Mouse (Mus musculus) thymus, postnatal 14 days (tissue): ENCODE measurements at regions not wholly inside any gene's neighbourhood (a gene's known extent, or its start where the extent isn't known, plus 50 kb on each side); places are given as distances from the start of the nearest gene placed in this dataset.
"Not testable (repeated sequence)": the region's sequence is repeated elsewhere in the genome, so short reads cannot be mapped to it uniquely, and the experiment has no call there.

ENCODE experiments used
- DNase-seq: peaks from one replicate; pipeline ENCODE4 v3.0.0; 2021

DNA sequence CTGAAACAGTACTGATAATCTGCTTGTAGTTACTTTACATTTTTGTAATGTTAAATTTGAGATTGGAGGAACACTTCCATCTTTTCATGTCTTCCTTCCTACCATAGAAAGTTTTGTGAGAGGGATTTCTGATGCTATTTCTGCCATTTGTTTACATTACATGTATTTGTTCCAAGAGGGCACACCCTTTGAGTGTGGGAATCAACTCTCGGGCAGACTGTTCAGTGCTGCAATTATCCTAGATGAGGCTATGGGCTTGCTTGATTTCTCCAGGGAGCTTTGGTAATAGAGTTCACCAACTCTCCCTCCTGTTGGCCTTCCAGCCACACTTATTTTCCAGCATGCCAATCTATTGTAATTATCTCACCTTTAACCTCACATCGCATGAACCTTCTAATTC is 52.4 kb downstream of the Gm13691 start:
- no peak for DNase-seq

DNA sequence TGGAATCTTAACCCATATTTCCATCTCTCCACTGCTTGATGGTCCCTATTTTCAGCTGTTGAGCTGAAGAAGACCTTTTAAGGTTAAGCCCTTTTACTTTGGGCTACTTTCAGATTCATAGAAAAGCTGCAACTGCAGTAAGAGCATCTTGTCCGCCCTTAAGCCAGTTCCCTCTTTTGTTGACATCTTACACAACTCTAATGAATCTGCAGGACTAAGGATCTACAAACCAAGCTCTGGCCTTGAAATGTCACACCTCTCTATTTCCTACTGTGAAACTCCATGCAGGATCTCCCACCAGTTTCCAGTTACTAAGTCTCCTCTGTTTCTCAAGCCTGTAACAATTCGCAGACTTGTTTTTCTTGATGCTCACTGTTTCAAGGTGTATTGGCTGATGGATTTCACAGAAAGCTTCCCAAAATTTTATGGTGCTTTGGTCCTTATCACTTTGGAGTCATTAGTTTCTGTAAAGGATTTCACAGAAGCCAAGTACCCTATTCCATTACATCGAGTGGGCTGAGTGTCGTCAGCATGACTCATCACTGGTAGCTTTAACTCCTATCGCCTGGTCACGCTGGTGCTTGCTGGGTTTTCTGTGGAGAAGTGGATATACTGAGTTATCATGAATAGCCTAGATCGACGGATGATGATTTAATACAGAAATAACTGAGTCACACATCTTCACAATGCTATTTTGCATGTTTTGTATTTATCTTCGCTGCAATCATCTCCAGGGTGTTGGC is 58.2 kb downstream of the Gm13691 start:
- DNase-seq: no peak

DNA sequence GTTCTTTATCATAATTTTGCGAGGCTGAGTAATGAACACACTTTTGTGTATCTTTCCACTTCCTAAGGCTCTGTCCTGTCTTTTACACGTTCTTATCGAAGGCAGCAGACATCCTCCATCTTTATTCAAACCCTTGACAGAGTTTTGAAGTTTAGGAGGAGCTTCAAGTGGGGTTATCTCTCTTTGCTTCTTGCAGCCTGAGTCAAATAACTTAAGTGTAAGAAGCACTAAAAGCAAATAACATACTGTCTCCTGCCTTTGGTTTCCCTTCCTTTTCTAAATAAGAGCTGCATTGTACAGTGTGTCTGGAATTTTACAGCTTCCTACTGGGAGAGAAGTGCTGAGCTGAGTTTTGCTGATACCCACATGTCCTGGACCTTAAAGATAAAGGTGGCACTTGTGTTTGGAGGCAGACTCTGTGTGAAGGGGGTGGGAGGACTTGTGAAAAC is 61.6 kb downstream of the Gm13691 start:
- DNase-seq: no peak

DNA sequence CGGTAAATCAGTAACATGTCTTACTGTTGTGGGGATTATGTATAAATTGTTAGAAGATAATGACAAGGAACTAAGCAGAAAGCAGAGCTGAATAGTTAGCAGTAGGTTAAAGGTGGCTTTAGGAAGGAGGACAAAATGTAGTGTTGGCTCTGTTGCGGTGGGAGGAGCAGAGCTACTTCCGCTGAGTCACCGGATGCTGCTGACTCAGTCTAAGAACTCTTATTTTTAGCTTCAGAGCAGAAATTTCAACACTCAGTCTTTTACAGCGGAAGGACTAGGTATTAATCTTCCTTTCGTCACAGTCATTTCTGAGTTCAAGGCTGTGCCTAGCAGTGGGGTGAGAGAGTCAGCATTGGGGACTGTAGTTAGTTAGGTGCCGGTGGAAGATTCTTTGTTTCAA is 68.9 kb downstream of the Gm13691 start:
- DNase-seq: peak; percentile 40

DNA sequence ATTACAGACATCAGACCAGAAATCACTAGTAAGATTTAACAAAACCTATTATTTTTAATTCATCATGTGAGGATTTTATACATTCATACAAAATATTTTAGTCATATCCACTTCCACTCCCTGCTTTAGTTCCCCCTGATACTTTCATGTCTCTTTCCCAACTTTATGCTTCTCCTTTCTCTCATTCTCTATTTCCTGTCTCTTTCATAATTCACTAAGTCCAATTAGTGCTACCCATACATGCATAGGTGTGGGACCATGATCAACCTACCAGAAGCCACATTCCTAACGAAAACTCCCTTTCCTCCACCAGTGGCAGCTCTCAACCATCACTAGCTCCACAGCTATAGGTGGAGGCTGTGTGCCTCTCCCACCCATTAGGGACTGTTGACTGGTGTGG is 70.9 kb downstream of the Gm13691 start:
- DNase-seq: no peak

DNA sequence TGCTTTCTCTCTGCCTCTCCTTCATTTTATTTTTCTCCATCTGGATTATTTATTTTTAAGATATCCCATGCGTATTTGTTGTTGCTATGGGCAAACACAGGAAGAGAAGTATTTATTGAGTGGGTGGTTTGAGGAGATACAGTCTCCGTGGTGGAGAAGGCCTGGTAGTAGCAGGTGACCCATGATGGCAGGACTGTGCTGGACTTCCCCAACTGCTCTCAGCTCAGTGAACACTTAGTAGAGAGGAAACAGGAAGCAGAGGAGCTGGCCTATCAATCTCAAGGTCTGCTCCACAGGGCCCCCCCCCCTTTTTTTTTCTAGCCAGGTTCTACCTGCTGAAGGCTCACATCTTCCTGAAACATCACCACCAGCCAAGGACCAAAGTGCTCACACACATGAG is 74.0 kb downstream of the Gm13691 start:
- no peak for DNase-seq

DNA sequence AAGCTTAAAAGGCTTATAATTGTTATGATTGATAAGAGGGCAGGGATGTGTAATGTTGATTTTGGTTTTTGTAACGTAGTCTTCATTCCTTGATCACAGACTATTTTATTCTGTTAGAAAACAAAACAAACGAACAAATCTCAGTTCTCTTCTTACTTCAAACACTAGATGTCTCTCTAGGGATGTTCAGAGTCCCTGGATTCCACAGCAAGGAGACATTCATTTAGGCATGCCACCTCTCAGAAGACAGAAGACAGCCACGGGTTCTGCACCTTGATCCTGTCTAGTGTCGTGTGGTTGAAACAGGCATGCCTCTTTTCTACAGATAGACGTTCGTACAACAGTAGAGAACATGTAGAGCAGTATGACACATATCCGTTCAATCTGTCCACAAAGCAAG is 74.7 kb downstream of the Gm13691 start:
- DNase-seq: no peak

DNA sequence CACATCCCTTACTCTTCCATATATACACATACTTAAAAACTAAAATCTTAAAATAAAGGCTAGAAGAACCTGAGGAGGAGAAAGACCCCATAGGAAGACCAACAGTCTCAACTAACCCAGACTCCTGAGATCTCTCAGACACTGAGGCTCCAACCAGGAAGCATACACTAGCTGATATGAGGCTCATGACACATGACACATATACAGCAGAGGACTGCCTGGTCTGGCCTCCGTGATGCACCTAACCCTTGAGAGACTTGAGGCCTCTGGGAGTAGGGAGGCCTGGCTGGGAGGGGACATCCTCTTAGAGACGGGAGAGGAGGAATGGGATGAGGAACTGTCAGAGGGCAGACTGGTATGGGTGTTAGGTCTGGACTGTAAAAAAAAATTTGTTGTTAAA is 75.4 kb downstream of the Gm13691 start:
- DNase-seq: no peak

DNA sequence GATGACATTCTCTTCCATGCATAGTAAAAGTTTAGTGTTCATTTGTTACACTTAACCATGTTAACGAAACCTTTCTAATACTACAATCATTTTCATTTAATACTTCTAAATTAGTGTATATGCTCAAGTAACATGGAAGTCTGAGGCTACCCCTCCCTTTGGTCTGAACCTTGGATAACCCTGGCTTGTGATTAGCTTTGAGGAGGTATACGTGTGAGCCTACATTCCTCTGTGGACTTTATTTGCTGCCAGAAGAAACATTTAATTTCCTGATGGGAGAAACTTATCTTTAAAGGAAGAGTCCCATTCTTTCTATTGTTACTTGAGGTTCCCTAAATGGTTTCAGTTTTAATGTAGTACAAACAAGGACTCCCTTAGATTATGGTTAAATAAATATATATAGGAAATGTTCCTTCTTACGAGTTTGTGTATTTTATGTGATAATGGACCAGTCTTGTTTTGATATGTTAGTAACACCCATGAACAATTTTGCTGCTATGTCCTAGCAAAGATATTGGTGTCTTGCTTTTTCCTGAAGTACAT is 75.9 kb downstream of the Gm13691 start:
- DNase-seq: no peak

DNA sequence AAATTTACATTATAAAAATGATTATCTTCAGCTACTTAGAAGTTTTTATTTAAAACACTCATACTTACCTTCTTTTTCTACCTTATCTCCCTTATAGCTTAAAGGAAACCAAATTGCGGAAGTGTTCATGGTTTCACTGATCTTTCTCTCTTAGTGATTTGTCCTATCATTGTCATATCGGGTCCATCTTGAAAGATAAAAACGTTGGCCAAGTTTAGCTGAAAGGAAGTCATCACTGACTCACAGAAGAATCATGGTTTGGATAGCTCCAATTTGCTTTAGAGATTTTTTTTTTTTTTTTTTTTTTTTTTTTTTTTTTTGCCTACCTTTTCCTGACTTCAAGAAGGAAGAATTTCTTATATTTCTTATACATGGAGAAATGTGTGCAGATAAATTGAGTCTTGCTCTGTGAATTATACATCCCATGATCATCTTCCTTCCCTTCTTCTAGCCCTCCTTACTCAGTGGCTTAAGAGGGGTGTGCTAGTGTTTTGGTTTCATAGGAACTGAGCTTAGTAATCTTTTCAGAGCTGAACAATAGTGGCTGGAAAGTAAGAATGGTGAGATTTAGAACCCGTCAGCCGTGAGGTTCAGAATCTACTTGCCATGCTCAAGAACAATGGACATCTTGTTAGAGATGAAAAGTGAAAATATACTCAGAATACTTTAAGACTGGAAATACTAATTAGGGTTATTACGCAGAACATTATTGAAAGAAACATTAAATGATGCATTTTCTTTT is 76.6 kb downstream of the Gm13691 start:
- DNase-seq: no peak

DNA sequence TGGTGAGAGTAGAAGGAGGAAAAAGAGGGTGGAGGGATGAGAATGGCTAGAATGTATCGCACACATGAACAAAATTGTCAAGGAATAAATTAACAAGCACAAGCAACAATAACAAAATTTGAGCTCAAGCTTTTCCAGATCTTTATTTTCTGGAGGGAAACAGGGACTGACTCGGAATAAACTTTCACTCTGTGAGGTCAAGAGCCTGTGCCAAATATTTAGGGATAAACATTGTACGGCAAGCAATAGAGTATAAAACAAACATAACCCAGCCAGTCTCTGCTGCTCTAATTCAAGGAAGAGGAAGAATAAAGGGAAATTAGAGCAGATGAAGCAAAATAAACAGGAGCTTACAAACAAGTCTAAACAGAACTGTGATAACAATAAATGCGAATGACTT is 78.3 kb downstream of the Gm13691 start:
- no peak for DNase-seq

DNA sequence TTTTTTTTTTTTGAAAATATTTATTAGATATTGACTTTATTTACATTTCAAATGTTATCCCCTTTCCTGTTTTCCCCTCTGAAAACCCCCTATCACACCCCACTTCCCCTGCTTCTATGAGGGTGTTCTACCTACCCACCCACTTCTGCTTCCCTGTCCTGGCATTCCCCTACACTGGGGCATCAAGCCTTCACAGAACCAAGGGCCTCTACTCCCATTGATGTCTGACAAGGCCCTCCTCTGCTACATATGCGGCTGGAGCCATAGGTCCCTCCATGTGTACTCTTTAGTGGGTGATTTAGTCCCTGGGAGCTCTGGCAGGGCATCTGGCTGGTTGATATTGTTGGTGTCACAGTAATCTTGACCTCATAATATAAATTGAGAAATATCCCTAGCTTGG is 79.1 kb downstream of the Gm13691 start:
- DNase-seq: not testable (repeated sequence)

DNA sequence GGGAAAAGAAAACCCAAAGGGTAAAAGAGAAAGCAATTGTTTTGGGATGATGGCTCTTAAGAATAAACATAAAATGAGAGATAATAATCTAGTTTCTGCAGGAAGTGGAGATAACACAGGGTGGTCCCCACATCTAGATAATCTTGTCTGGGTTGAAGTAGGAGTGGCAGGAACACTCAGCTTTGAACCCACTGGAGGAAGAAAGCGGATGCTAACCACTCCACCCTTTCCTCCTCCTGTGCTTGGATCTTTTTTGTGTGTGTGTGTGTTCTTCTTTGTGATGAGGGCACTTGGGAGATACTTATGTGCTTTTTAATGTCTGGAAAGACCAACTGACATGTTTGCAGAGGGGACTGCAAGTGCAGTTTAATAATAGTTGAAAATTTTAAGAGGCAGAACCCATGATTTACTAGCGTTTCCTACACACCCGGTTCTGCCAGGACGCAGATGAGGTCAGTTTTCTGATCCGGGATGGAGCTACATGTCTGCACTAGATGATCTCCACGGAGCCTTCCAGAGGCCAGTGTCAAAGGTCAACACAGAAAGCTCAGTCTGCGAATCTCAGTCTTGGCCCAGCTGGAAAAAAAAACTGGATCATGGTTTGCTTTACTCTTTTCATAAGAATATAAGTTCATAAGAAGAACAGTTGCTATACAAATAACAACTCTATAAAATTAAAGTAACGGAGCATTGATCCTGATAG is 82.7 kb downstream of the Gm13691 start:
- DNase-seq: no peak

DNA sequence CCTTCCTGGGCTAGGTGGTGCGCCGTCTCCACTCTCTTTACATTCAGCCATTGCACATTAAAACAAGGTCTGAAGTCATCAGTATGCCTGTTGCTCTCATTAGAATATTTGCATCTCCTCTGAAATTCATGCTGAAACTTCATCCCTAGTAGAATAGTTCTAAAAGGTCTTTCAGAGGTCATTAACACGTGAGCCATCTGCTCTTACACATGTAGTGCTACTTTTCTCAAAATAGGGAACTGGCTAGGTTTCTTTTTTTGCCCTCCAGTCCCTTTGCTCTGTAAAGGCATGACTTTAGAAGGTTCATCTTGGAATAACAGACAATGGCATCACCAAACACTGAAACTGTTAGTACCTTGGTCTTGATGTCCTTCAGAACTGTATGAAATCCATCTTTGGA is 85.6 kb downstream of the Gm13691 start:
- DNase-seq: no peak

DNA sequence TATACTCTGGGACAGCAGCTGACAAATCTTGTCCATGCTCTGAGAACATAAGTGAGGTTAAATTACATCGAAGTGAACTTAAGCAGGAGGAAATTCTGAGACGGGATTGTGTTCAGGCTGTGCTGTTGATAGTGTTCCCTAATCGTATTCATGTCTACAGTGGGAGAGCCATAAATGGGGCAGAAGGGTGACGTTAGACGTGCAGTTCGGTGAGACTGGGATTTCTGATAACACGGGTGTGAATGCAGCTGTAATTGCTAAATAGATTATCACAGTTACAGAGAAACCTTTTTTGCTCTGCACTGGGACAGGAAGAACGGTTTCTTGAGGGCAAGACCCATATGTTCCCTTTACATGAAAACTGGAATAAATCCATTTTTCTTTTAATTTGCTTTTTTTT is 88.9 kb downstream of the Gm13691 start:
- DNase-seq: no peak

DNA sequence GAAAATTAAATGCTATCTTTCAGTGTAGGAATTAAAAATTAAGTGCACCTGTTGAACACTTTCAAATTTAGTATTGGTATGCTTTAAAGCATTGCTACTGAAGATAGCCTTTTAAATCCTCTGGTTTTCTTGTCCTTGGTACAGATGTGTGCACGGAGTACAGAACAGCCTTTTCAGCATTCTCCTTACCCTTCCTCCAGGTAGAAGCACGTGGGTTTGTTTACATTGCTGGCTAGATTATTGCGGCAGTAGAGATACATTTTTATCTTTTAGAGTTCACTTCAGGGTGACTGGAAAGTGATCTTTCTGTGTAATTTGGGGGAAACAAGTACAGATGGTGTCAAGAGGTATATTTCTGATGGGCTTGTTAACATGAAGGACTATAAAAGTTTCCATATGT is 89.9 kb downstream of the Gm13691 start:
- DNase-seq: no peak

DNA sequence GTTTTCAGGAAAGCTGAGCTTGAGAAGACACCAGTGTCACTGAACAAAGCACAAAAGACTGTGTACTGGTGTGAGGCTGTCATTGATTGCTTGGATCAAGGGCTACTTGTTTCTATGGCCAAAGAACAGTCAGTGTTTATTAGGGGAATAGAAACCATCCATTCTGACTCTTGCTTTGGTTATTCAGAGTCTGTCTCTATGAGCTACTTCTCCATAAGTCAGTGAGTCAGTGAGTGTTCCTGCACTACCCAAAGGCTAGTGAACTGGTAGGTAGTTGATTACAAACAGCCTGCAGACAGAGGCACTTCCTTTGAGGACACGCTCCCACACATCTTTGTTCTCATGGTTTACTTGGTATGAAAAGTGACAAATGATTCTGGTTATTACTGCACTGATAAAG is 104.4 kb downstream of the Gm13691 start:
- no peak for DNase-seq

DNA sequence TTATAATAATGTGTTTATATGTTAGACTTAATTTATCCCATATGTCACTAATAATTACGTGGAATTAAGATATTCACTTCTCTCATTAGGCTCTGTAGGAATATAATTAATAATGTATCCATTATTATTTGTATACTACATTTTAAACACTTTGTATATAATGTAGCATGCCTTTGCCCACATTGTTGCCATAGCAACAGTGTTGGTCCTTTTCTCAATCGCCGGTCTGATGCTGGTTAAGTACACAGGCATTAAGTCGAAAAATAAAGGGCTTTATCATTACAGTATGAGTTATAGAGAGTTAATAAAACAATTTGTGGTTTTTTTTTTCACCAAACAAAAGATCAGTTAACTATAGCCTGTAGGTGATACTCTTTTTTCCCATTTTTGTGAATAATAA is 108.4 kb downstream of the Gm13691 start:
- no peak for DNase-seq

DNA sequence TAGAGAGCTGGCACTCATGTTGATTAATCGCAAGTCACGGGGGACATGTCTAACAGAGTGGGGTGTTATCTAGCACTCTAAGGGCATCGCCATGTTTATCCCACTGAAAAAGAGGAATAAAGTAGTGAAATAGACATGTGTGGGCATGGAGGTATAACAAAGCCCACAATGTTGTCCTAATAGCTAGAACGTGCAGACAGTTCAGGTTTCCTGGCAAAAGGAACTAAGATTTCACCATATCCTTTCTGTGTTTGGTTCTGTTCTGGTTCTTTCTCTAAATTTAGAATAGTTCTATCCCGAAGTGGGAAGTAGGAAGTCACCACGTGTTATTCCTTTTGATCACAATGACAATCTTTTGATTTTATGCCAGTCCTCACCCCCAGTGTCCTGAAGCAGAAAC is 123.2 kb downstream of the Gm13691 start:
- DNase-seq: no peak

DNA sequence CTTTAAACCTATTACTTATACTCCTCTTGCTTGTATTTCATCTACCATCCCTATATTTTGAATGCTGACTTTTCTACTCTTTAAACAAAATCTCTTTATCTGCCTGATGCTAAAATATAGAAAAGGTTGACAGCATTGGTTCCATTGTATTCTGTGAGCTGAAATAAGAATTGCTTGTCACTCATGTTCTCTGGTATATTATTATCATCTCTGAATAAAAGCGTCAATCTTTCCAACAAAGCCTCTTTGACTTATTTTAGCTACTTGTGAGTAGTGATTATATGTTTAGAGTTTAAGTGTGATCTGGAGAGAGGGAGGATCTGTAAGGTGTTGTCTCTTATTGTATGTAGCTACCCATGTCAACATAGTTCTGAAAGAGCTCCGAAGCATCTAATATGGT is 129.5 kb downstream of the Gm13691 start:
- no peak for DNase-seq

DNA sequence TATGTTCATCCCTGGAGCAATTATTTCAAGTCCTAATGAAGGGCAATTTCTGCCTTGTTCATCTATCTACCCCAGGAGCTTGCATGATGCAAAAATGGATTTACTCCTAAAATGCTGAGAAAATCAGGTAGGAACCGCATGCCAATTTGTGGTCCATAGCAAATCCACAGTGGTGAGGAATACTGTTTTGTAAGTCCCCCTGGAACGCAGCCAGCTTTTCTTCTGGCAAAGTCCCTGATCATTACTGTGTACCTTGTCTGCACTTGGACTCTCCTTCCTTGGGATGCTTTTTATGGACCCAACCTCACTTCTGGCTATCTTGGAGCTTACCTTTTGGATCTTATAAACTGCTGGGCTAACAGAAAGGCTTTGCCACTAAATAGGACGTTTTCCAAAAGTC is 137.2 kb downstream of the Gm13691 start:
- DNase-seq: no peak

DNA sequence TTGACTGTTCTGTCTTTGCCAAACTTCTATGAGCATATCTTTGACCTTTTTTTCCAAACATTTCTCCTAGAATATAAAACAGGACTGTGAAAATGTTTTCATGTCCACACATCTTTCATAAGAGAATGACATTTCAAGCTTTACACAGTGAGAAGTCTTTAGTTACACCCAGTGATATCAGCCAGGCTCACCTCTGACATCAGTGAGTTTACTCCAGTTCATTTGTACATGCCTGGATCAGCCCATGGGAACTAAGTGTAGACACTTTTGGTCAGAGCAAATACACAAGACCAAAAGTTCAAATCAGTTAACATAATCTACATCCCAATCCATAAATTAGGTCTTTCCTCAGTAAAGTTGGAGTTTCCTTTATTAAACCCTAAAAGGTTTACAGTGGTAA is 171.4 kb downstream of the Gm13691 start:
- DNase-seq: no peak

DNA sequence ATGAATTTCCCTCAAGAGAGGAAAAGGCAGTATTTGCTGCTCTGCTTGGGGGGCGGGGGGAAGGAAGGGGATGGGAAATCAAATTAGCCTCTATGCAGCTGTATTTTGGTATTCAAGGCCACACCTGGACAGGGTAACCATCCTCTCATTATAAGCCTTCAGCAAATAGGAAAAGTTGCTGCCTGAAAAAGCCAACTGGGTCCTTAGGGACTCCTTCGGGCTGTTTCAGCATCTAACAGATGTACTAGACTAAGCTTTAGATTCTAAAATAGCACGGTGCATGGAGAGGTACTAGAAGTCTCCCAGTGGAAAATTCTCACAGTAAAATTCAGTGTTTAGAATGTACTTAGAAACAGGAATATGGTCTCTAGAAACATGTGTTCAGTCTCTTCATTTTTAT is 183.1 kb downstream of the Gm13691 start:
- DNase-seq: no peak
